Mouse (Mus musculus) ES-E14 (cell line): ENCODE measurements around the gene Grb10.

Experiments used
- CHD2 ChIP-seq: IDR thresholded peaks from 2 replicates; pipeline ENCODE4 v1.6.1; 2014; ENCODE audit warnings: mild to moderate bottlenecking, low read depth, low read length, inconsistent platforms
- HCFC1 ChIP-seq: IDR thresholded peaks from 2 replicates; pipeline ENCODE4 v1.6.1; 2012; ENCODE audit warnings: low read length, inconsistent platforms, borderline replicate concordance; ENCODE audit not compliant: insufficient read depth
- MAFK ChIP-seq: IDR thresholded peaks from 2 replicates; pipeline ENCODE4 v1.6.1; 2014; ENCODE audit warnings: mild to moderate bottlenecking, low read depth, low read length, inconsistent platforms; ENCODE audit not compliant: insufficient read depth
- ZC3H11A ChIP-seq: IDR thresholded peaks from 2 replicates; pipeline ENCODE4 v1.6.1; 2012; ENCODE audit warnings: low read depth, mild to moderate bottlenecking, inconsistent platforms, low read length, borderline replicate concordance

DNA sequence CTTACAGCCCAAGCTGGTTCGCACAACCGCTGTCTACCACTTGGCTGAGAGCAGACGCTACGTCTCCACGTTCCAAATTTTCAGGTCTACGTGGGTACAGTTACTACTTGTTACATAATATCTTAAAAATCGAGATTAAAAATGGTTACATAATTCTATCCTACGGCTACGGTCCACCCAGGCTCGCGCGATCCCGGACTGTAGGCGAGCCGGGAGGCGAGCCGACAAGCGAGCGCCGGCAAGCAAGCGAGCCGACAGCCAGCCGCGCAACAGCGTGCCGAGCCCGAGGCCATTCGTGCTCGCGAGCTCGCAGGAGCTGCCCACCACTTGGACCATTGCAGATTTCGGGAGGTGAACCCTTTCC, 13.1 kb downstream of the Grb10 start:
- no peak for TF ChIP-seq CHD2
- no peak for TF ChIP-seq ZC3H11A
- TF ChIP-seq HCFC1, result no peak
- TF ChIP-seq MAFK, result no peak
